Mouse (Mus musculus): ENCODE results near the gene Pik3r1.

Pik3r1 gene

GRCm38 (mm10) chr13:101767809-101768629 is at the start of gene Pik3r1:
Gene Pik3r1 (minus strand): TSS chr13:101768217.
- peak; percentile 91 for DNase-seq (ENCODE audit: low spot score)

DNA sequence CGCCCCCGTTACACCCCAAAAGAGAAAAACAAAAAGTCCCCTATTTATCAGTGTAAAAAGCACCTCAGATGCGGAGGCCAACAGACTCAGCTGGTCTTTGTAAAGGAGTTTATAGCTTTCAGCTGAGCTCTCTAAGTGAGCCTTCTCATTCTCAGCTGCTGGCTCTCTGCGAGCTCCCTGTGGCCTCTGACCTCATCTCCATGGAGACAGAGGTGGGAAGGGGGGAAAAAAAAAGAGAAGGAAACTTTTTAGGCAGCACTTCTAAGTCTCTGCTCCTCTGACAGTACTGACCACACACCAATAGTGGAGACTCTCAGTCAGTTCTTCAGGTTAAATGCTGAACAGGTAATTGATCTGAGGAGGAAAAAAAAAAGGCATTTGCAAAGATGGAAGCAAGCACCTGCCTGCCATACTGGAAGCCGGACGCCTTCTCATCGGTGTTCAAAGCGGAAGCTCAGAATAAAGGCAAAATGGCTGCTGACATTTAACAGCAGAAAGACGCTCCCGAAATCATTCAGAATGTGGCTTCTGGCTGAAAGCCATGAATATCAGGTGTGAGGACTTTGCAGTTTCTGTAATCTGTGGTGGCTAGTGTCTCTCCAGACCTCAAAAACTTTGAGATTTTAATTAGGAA is 45.4 kb upstream of the Pik3r1 start:
- DNase-seq (ENCODE audit: low spot score): no peak

GRCm38 (mm10) chr13:101812341-101812740 is 44.3 kb upstream of the Pik3r1 start:
- no peak for DNase-seq (ENCODE audit: low spot score)

DNA sequence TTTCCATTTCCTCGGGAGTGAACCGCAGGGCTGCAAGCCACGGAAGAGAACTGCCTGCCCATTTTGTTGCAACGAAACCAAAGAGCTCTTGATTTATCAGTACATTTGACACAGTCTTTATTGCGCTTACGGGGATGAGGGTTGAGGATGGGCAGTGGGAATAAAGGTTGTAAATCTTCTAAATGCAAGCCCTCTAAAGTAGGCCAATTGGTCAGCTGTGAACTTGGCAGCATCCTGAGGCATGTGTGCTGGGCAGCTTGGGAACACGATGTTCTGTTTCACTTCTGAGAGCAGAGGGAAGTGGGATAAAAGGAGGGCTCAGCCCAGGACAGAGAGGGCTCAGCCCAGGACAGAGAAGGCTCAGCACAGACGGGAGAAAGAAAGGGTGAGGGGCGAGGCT is 43.9 kb upstream of the Pik3r1 start:
- no peak for DNase-seq (ENCODE audit: low spot score)

- DNase-seq (ENCODE audit: low spot score): no peak
These were observed 42.6 kb upstream of the Pik3r1 start for GRCm38 (mm10) chr13:101810667-101811066.

DNA sequence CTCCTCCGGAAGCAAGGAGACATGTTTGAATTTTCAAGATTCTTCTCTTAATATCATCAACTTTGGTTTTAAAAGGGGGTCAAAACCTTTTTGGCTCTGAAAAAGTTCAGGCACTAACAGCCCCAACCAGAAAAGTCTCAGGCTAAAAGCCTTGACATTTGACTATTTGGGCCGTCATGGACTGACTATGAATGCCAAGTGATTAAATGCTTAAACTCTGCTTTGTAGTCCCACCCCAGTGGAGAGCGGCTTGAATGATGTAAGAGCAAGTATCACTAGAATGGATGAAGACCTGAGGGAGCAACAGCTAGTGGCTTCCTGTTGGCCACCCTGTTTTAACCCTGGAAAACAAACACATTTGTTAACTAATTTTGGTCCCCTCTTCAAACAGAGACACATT is 41.8 kb upstream of the Pik3r1 start:
- DNase-seq (ENCODE audit: low spot score): no peak

GRCm38 (mm10) chr13:101805559-101806091 is 37.6 kb upstream of the Pik3r1 start:
- DNase-seq (ENCODE audit: low spot score): no peak

DNA sequence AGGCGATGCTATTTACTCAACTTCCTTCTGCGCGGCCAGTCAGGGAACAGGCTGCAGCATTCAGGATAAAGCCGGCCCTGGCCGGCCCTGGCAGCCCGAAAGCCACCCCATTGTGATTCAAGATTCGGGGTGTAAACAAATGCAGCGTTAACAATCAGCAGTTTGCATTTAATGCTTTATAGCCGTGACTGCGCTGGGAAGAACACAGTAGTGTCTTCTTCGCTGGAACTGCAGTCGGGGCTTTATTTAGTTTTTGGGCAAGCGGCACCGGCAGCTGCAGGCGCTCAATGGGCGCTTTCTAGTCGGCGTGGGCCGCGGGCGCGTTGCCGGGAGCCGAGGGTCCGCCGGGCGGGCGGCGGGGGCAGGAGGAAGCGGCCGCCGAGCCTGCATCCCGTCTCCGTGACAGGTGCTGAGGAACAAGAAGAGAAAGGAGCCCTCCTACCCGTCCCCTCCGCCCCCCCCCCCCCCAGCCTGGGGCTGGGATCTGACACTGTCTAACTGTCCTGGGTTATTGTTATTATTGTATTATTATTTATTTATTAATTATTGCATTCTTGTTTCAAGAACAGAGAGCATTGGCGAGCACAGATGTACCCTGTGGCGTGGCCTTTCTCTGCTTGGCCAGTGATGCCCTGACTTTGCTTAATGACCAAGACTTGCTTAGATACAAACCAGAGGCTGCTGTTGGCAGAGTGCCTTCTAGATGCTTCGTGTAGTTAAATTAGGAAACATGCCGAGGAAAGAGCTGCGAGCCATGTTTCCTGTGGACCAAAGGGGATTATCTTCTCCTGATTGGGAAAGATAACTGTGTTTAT is 33.6 kb upstream of the Pik3r1 start:
- peak; percentile 54 for DNase-seq (ENCODE audit: low spot score)

- DNase-seq (ENCODE audit: low spot score): no peak
These were observed 32.9 kb upstream of the Pik3r1 start for GRCm38 (mm10) chr13:101800833-101801371.

DNA sequence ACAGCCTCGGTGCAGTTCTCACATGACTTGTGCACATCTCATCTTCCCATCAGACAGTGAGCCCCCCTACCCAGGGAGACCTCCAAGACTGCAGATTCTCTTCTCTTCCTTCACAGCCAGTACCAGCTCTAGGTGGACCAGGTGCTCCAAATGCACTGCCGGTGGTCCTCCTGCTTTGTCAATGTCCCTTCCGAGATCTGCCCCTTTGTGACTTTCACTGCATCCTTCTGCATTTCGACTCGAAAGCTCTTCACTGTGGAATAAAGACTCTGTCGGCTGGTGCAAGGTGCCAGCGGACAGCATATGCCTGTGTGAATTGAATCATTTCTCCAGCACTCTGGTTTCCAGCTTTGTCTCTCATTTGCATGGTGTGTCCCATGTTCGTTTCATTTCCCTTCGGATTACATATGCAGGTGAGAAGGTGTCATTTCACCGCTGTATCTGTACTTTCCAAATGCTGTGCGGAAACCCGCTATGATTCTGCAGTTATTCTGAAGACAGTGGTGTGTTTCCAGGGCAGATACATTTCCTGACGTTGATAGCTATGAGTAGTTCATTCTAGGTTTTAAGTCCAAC is 32.1 kb upstream of the Pik3r1 start:
- no peak for DNase-seq (ENCODE audit: low spot score)

- no peak for DNase-seq (ENCODE audit: low spot score)
These were observed 31.3 kb upstream of the Pik3r1 start for GRCm38 (mm10) chr13:101799318-101799717.

DNA sequence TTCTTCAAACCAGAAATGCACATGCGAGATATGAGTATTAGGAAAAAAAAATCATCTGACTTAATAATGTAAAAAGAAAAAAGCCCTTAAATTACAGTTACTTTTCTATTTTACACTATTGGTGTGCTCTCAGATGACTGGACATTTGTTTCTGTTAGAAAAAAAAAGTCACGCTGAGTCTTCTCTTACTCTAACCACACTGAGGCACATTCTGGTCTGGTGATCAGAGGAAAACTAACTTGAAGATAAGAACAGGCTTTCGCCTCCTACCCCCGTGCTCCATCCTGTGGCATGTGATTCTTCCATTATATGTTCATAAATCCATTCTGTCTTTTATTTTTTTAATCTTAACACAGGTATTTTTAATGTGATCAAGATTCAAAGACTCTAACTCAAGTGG is 30.5 kb upstream of the Pik3r1 start:
- no peak for DNase-seq (ENCODE audit: low spot score)

- no peak for DNase-seq (ENCODE audit: low spot score)
These were observed 29.0 kb upstream of the Pik3r1 start for GRCm38 (mm10) chr13:101796983-101797382.

DNA sequence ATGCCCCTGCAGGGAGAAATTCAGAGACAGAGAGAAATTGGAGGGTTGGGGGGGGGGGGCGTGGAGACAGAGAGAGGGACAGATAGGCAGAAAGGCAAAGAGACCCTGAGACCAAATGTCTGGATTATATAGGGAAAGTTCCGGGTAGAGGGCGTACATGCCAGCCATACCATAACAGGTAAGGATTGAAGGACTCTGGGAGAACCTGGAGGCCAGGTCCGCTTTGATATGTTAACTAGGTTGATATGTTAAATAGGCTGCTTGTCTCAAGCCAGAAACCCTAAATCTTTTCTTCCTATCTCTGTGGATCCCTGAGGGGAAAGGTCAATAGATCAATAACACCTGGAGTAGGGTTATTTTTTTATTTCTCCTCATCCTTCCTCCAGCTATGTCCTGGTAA is 17.7 kb upstream of the Pik3r1 start:
- DNase-seq (ENCODE audit: low spot score): no peak

- DNase-seq (ENCODE audit: low spot score): no peak
These were observed 16.8 kb upstream of the Pik3r1 start for GRCm38 (mm10) chr13:101784651-101785289.

DNA sequence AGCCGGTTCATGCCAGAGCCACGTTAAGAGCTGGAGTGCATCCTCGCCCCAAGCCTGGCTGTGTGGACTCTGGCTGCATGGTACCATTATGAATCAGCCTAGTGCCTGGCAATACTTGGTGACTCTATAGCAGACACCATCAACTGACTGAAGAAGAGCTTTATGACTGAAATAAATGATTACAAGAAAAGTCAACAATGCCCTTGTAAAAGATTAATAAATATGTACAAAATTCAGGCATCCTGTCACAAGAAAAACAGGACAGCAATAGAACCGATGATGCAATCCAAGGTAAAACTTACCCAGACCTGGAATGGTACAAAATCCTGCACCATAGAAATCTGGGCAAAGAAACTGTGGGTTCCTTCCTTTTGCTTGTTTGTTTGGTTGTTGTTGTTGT is 11.0 kb upstream of the Pik3r1 start:
- no peak for DNase-seq (ENCODE audit: low spot score)

- DNase-seq (ENCODE audit: low spot score): no peak
These were observed 9.8 kb upstream of the Pik3r1 start for GRCm38 (mm10) chr13:101777851-101778250.

DNA sequence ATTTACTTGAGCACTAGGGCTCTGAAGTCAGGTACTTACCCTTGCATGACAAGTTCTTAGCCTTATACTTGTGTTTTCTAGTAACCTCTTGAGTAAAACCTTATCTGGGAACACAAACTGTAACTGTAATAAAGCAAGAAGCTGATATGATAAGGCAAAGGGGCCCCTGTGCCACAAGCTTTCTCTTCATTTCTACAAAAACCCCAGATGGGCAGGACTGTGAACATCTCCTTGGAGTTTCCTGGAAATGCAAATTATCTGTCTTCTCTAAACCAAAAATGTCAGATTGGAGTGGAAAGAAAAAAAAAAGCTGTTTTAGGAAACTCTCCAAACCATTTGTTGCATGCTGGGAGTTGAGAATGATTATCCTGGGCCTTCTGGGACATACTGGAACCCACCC is 3.1 kb upstream of the Pik3r1 start:
- DNase-seq (ENCODE audit: low spot score): no peak

DNA sequence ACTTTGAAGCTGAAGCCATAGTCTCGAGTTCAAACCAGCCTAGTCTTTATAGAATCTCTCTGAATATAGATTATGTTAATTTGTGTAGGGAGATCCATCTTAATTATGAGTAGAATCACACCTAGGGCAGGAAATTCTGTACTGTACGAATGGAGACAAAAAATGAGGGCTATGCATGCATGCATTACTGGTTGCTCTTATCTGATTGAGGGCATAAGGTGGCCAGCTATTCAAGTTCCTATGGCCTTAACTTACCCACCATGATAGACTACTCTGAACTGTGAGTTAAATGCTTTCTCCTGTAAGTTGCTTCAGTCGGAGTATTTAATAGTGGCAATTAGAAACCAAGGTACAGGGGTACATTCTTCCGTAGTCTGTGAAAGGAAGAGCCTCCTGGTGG is 1.9 kb upstream of the Pik3r1 start:
- DNase-seq (ENCODE audit: low spot score): no peak

GRCm38 (mm10) chr13:101768630-101768991 is 594 bp upstream of the Pik3r1 start:
- DNase-seq (ENCODE audit: low spot score): no peak

DNA sequence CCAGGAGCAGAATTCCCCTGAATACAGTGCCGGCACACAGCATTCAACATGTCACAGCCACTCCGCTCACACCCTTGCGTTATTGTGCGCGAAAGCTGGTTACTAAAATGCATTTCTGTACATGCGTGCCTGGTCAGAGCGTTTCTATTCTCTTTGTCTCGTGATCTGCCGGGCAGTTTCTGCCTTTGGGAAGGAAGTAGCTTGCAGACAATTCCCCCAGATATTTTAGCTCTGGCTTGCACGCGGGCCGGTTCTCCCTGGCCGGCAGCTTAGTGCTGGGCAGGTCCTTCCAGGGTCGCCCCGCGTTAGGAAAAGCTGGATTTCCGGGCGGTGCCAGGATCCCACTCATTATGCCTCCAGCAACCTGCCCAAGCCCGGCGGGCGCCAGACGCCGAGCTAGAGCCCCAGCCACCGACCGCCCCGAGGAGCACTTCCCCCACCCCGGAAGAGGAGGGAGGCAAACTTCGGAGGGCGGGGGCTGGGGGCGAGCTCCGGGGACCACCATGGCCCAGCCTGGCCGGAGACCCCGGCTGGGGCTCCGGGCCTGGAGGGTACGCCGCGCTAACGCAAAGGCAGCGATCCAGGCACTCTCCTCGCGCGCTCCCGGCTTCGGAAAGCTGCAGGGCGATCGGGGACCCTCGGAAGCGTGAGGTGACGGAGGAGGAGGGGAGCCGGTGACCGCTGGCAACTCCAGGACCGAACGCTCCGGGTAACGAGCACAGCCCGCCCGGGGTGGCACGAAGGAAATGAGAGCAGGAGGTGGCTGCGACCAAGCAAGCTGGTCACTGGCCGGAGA is 806 bp downstream of the Pik3r1 start:
- DNase-seq (ENCODE audit: low spot score): peak; percentile 38
